Mouse (Mus musculus) G1E (cell line): ENCODE results near the gene Arid3a.
"Not testable (repeated sequence)": the region's sequence is repeated elsewhere in the genome, so short reads cannot be mapped to it uniquely, and the experiment has no call there.

Experiments used
- CTCF ChIP-seq: IDR thresholded peaks from 2 replicates; pipeline ENCODE4 v1.5.1; 2012; ENCODE audit warnings: low read depth, low read length, inconsistent platforms, mixed read lengths
- GATA1 ChIP-seq: IDR thresholded peaks from 2 replicates; pipeline ENCODE4 v1.6.1; 2012; ENCODE audit warnings: borderline replicate concordance, low read length, inconsistent platforms, mixed read lengths
- POLR2AphosphoS5 ChIP-seq: IDR thresholded peaks from 2 replicates; pipeline ENCODE4 v1.6.1; 2012; ENCODE audit warnings: low read depth, low read length, inconsistent platforms; ENCODE audit not compliant: insufficient replicate concordance
- TAL1 ChIP-seq: conservative IDR thresholded peaks from 2 replicates; pipeline ENCODE4 v1.6.1; 2012; ENCODE audit warnings: low read depth, low read length, inconsistent platforms, mixed read lengths

DNA sequence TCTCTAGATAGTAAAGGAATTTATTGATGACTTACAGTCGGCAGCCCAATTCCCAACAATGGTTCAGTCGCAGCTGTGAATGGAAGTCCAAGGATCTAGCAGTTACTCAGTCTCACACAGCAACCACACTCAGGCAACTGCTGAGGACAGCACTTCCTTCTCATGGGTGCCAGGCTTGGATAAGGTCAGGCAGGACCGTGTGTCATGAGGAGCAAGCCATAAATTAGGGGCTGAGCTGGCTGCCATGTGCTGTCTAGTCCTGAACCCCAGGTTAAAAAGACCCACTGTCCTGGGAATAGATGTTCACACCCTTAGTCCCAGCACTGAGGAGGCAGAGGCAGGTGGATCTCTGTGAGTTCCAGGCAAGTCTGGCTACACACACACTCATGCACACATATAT lies 41.9 kb upstream of the Arid3a start:
- TF ChIP-seq CTCF, TAL1, GATA1, POLR2AphosphoS5: not testable (repeated sequence)
